Mouse (Mus musculus) yolk sac, embryonic 10.5 days (tissue): ENCODE measurements around the gene 1700008O03Rik.

Experiments
- DNase-seq: peaks from one replicate; pipeline ENCODE4 v3.0.0-alpha.2; 2017; ENCODE audit warnings: low spot score

1700008O03Rik gene

GRCm38 (mm10) chr7:44375793-44376192, 9.8 kb downstream of the 1700008O03Rik start:
- no peak for DNase-seq

GRCm38 (mm10) chr7:44375207-44375606, 10.4 kb downstream of the 1700008O03Rik start:
- no peak for DNase-seq

GRCm38 (mm10) chr7:44374756-44375155, 10.9 kb downstream of the 1700008O03Rik start:
- DNase-seq = no peak

GRCm38 (mm10) chr7:44373889-44374652, 11.5 kb downstream of the 1700008O03Rik start:
- DNase-seq = peak; percentile 92

- no peak for DNase-seq
Measured at GRCm38 (mm10) chr7:44373460-44373859, 12.2 kb downstream of the 1700008O03Rik start.

GRCm38 (mm10) chr7:44372678-44373077, 12.9 kb downstream of the 1700008O03Rik start:
- no peak for DNase-seq

GRCm38 (mm10) chr7:44360792-44361301, 24.8 kb downstream of the 1700008O03Rik start:
- DNase-seq = no peak

- peak; percentile 82 for DNase-seq
Measured at GRCm38 (mm10) chr7:44359908-44360672, 25.5 kb downstream of the 1700008O03Rik start.

- no peak for DNase-seq
Measured at GRCm38 (mm10) chr7:44358886-44359654, 26.6 kb downstream of the 1700008O03Rik start.

GRCm38 (mm10) chr7:44358012-44358411, 27.6 kb downstream of the 1700008O03Rik start:
- DNase-seq = no peak

- no peak for DNase-seq
Measured at GRCm38 (mm10) chr7:44357531-44357930, 28.1 kb downstream of the 1700008O03Rik start.

GRCm38 (mm10) chr7:44356590-44357481, 28.8 kb downstream of the 1700008O03Rik start:
- DNase-seq = no peak

GRCm38 (mm10) chr7:44355411-44355810, 30.2 kb downstream of the 1700008O03Rik start:
- DNase-seq = no peak

- DNase-seq = no peak
Measured at GRCm38 (mm10) chr7:44353601-44354340, 31.8 kb downstream of the 1700008O03Rik start.

- no peak for DNase-seq
Measured at GRCm38 (mm10) chr7:44352750-44353600, 32.6 kb downstream of the 1700008O03Rik start.

- no peak for DNase-seq
Measured at GRCm38 (mm10) chr7:44351881-44352749, 33.5 kb downstream of the 1700008O03Rik start.

GRCm38 (mm10) chr7:44350957-44351711, 34.5 kb downstream of the 1700008O03Rik start:
- DNase-seq = peak; percentile 57

- no peak for DNase-seq
Measured at GRCm38 (mm10) chr7:44349043-44349442, 36.6 kb downstream of the 1700008O03Rik start.
